Mouse (Mus musculus) mouse embryonic stem cell (cell line): Measurements from ENCODE around the gene Furin.

Source experiments
- in situ Hi-C, 2 experiments: fragments of 300-500 bp; cut with MboI; formaldehyde crosslinking; loops; 1 replicate in 1 of 2; 3 replicates in 1 of 2; pipeline ENCODE4 v1.14.3; 2019 to 2020; ENCODE audit warnings: low sequenced_read_pairs in 2 of 2, low pct_unique_long_range_greater_than_20kb in 1 of 2, mixed read lengths in 1 of 2; ENCODE audit not compliant: unreplicated experiment in 1 of 2

The Furin gene

GRCm38 (mm10) chr7:80405188-80405695 is at the start of gene Furin:
Furin (minus strand) TSS chr7:80405436.
- in situ Hi-C loops = loop anchor here in 1 of 2 experiments (10.0 kb wide), 1 partner anchor 160 kb away; no protein-coding TSS in a partner anchor

- in situ Hi-C loops = no loop called here
Observed at GRCm38 (mm10) chr7:80454786-80455185, 49.5 kb upstream of the Furin start.

GRCm38 (mm10) chr7:80453997-80454396 is 48.8 kb upstream of the Furin start:
- in situ Hi-C loops = no loop called here

GRCm38 (mm10) chr7:80453121-80453520 is 47.9 kb upstream of the Furin start:
- in situ Hi-C loops = no loop called here

GRCm38 (mm10) chr7:80452241-80452640 is 47.0 kb upstream of the Furin start:
- in situ Hi-C loops = no loop called here

GRCm38 (mm10) chr7:80451550-80452232 is 46.5 kb upstream of the Furin start:
- in situ Hi-C loops = no loop called here

- in situ Hi-C loops = no loop called here
Observed at GRCm38 (mm10) chr7:80450354-80450753, 45.1 kb upstream of the Furin start.

GRCm38 (mm10) chr7:80449620-80450091 is 44.4 kb upstream of the Furin start:
- in situ Hi-C loops = no loop called here

GRCm38 (mm10) chr7:80447336-80447735 is 42.1 kb upstream of the Furin start:
- in situ Hi-C loops = no loop called here

- in situ Hi-C loops = no loop called here
Observed at GRCm38 (mm10) chr7:80446221-80446878, 41.1 kb upstream of the Furin start.

- in situ Hi-C loops = no loop called here
Observed at GRCm38 (mm10) chr7:80445492-80445891, 40.3 kb upstream of the Furin start.

- in situ Hi-C loops = no loop called here
Observed at GRCm38 (mm10) chr7:80444401-80445249, 39.4 kb upstream of the Furin start.

GRCm38 (mm10) chr7:80443124-80443523 is 37.9 kb upstream of the Furin start:
- in situ Hi-C loops = no loop called here

- in situ Hi-C loops = no loop called here
Observed at GRCm38 (mm10) chr7:80441986-80442904, 37.0 kb upstream of the Furin start.

GRCm38 (mm10) chr7:80440685-80441084 is 35.4 kb upstream of the Furin start:
- in situ Hi-C loops = no loop called here

GRCm38 (mm10) chr7:80439789-80440488 is 34.7 kb upstream of the Furin start:
- in situ Hi-C loops = no loop called here

GRCm38 (mm10) chr7:80439032-80439760 is 34.0 kb upstream of the Furin start:
- in situ Hi-C loops = no loop called here
